Mouse (Mus musculus) kidney, embryonic 14.5 days (tissue): ENCODE measurements around the gene Wls. TPM values are rescaled to one million over a fixed set of nuclear protein-coding genes. Genes with fewer than 3 reads are reported as not detected.

Source experiments
- ATAC-seq: fragments of 200-750 bp; cut with Nextera tagmentation; 2 replicates; pipeline ENCODE4 v1.8.0; 2017; ENCODE audit warnings: moderate number of reproducible peaks, mild to moderate bottlenecking, moderate TSS enrichment, moderate library complexity; ENCODE audit not compliant: low FRiP score, low TSS enrichment
- H3K27ac ChIP-seq: fragments of 300-500 bp; sonication (generic); 2 replicates; pipeline ENCODE4 v1.5.1; 2014; ENCODE audit warnings: low read depth, mild to moderate bottlenecking, low read length, moderate library complexity, mixed read lengths
- H3K27me3 ChIP-seq: fragments of 300-500 bp; sonication (generic); 2 replicates; pipeline ENCODE4 v1.6.1; 2014; ENCODE audit warnings: mild to moderate bottlenecking, low read length; ENCODE audit not compliant: control insufficient read depth, insufficient read depth
- H3K36me3 ChIP-seq: fragments of 300-500 bp; sonication (generic); 2 replicates; pipeline ENCODE4 v1.6.1; 2014; ENCODE audit warnings: low read length, mixed read lengths; ENCODE audit not compliant: control insufficient read depth, insufficient read depth
- H3K4me1 ChIP-seq: fragments of 300-500 bp; sonication (generic); 2 replicates; pipeline ENCODE4 v1.6.1; 2014; ENCODE audit warnings: low read length, mixed read lengths; ENCODE audit not compliant: control insufficient read depth, insufficient read depth
- H3K4me2 ChIP-seq: fragments of 300-500 bp; sonication (generic); replicated peaks from 2 replicates; pipeline ENCODE4 v1.6.1; 2014; ENCODE audit warnings: low read depth, mild to moderate bottlenecking, low read length
- H3K4me3 ChIP-seq: fragments of 300-500 bp; sonication (generic); 2 replicates; pipeline ENCODE4 v1.5.1; 2014; ENCODE audit warnings: mild to moderate bottlenecking, low read length
- H3K9ac ChIP-seq: fragments of 300-500 bp; sonication (generic); 2 replicates; pipeline ENCODE4 v1.6.1; 2014; ENCODE audit warnings: low read depth, mild to moderate bottlenecking, low read length, moderate library complexity
- H3K9me3 ChIP-seq: fragments of 300-500 bp; sonication (generic); 2 replicates; pipeline ENCODE4 v1.6.1; 2016; ENCODE audit warnings: low read length; ENCODE audit not compliant: control insufficient read depth
- WGBS: fragments of 180-500 bp; shearing (Covaris S2); extraction: QIAGEN DNeasy Blood & Tissue Kit; methylation state at CpG from one replicate; pipeline ENCODE4 v1.1.7; 2014; 5-methylcytosine and 5-hydroxymethylcytosine counted together
- polyA plus RNA-seq: library from polyadenylated mRNA; unstranded; fragments of >200 nt; fragmentation: Nextera tagmentation; extraction: Ambion mirVana; gene quantifications from 2 replicates; pipeline ENCODE4 v1.2.1, GENCODE M21; 2014

The Wls gene
- polyA plus RNA-seq, 1 experiment from 2014 or later: 102 TPM

DNA sequence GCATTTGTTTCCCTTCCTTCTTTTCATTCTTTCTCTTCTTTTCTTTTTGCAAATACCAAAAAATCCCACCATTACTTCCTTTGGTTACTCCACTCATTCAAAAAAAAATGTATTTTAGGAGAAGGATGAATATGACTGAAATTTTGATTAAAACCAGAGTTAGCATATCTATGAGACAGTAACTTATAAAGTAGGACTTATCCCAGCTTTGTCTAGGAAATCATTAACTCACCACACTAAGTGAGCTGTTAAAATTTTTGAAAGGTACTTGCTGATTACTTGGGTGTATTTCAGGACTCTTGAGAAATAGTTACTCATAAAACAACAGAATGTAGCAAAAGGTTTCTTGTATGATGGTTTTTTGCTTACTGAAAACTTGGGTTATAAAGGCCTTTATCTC lies 8.7 kb downstream of the Wls start:
- Histone ChIP-seq H3K4me3 (no peak overlapping the region), H3K27ac (no peak overlapping the region), H3K9ac (no peak overlapping the region), H3K9me3 (no peaks in the 10 kb centered on the region), H3K27me3 (no peaks in the 10 kb centered on the region), H3K4me2 (no peak overlapping the region), H3K4me1 (0 out of 2 replicates have a peak, but pooled peaks cover 5% of the 10 kb centered on the region), H3K36me3 (no peaks in the 10 kb centered on the region)
- ATAC-seq: no peak

- 0 out of 2 replicates have a peak, but pooled peaks cover 5% of the 10 kb centered on the region for H3K4me1 ChIP-seq
- no peaks in the 10 kb centered on the region for H3K9me3 ChIP-seq
- H3K4me3 ChIP-seq: no peak overlapping the region
- H3K36me3 ChIP-seq: no peaks in the 10 kb centered on the region
- no peaks in the 10 kb centered on the region for H3K27me3 ChIP-seq
- no peak for ATAC-seq
- no peak overlapping the region for H3K4me2 ChIP-seq
- no peak overlapping the region for H3K27ac ChIP-seq
- WGBS: 76% methylated on average over 2 of the region's 2 CpGs
- H3K9ac ChIP-seq: no peak overlapping the region
Measured at GRCm38 (mm10) chr3:159851476-159851875, 12.0 kb downstream of the Wls start.

DNA sequence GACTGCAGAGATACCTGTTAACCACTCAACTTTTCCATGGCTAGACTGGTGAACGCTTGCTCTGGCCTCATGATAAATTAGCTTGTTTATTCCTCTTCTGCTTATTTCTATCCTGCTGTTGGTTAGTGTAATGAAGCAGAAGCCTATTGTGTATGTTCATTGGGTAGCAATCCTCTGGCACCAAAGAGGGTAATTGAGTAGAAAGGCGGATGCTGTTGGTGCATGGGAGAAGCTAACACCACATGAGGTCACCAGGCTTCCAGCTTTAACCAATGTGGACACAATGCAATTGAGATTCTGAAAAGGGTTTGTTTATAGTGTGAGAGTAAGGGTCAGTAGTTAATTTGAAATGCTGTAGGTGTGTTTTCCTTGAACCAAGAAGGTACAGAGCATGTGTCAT lies 12.5 kb downstream of the Wls start:
- Histone ChIP-seq H3K9ac (no peak overlapping the region), H3K4me1 (0 out of 2 replicates have a peak, but pooled peaks cover under 1% of the 10 kb centered on the region), H3K4me2 (no peak overlapping the region), H3K27ac (no peak overlapping the region), H3K27me3 (no peaks in the 10 kb centered on the region), H3K36me3 (no peaks in the 10 kb centered on the region), H3K4me3 (no peak overlapping the region), H3K9me3 (no peaks in the 10 kb centered on the region)
- ATAC-seq: peak; percentile 35; the same call in 1 of the 2 replicates
- WGBS: 70% methylated on average over 2 of the region's 2 CpGs

DNA sequence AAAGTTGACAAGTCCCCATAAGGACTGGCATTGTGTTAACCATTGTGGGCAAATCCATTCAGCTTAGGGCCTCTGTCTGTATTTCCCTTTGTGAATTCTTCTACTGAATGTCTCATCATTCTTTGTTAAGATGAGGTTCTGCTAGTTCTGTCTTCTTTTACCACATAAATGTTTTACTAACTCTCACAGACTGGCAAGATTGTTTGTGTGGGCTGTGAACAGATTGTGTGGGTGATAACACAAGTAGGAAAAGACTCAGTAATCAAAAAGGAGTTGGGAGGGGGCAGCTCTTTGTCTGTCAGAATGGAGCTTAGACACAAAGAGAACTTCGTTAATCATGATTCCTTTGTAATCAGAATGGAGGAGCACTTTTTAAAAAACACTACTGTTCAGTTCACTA lies 17.6 kb downstream of the Wls start:
- H3K4me1 ChIP-seq: no peaks in the 10 kb centered on the region
- no peak overlapping the region for H3K4me2 ChIP-seq
- H3K9ac ChIP-seq: no peak overlapping the region
- H3K36me3 ChIP-seq: no peaks in the 10 kb centered on the region
- H3K27ac ChIP-seq: no peak overlapping the region
- H3K27me3 ChIP-seq: no peaks in the 10 kb centered on the region
- H3K9me3 ChIP-seq: no peaks in the 10 kb centered on the region
- ATAC-seq: no peak
- H3K4me3 ChIP-seq: no peak overlapping the region
- 85% methylated on average over 1 of the region's 1 CpGs for WGBS

- Histone ChIP-seq H3K4me3 (no peak overlapping the region), H3K4me2 (no peak overlapping the region), H3K9ac (no peak overlapping the region), H3K27me3 (no peaks in the 10 kb centered on the region), H3K36me3 (no peaks in the 10 kb centered on the region), H3K9me3 (no peaks in the 10 kb centered on the region), H3K4me1 (no peaks in the 10 kb centered on the region), H3K27ac (no peak overlapping the region)
- WGBS: 73% methylated on average over 1 of the region's 1 CpGs
- no peak for ATAC-seq
Measured at GRCm38 (mm10) chr3:159865691-159866090, 26.2 kb downstream of the Wls start.

DNA sequence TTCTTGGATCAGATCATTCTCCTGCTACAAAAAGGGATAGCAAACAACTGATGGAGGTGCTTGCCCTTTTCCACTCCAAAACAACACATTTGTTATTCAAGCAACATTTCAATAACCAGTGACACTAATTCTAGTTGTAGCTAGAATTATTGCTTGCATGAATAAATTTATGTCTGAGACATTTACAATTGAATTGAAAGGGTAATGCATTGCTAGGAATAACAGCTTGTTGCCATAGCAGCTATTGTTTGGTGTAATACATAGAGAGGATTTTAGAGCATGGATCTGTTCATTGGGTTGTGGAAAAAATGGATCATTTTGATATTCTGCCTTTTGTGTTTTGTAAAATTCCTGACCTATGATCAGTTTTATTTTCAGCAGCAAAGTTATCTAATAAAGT lies 39.5 kb downstream of the Wls start:
- Histone ChIP-seq H3K9ac (no peak overlapping the region), H3K4me2 (no peak overlapping the region), H3K4me1 (no peaks in the 10 kb centered on the region), H3K27ac (no peak overlapping the region), H3K9me3 (no peaks in the 10 kb centered on the region), H3K4me3 (no peak overlapping the region), H3K27me3 (no peaks in the 10 kb centered on the region), H3K36me3 (no peaks in the 10 kb centered on the region)
- no peak for ATAC-seq

- no peak overlapping the region for H3K4me2 ChIP-seq
- H3K9me3 ChIP-seq: no peaks in the 10 kb centered on the region
- no peaks in the 10 kb centered on the region for H3K36me3 ChIP-seq
- no peak overlapping the region for H3K27ac ChIP-seq
- H3K4me3 ChIP-seq: no peak overlapping the region
- 9% methylated on average over 2 of the region's 2 CpGs for WGBS
- no peaks in the 10 kb centered on the region for H3K27me3 ChIP-seq
- H3K4me1 ChIP-seq: peaks cover 5% of the 10 kb centered on the region; the same call in 1 of the 2 replicates
- no peak for ATAC-seq
- H3K9ac ChIP-seq: no peak overlapping the region
Measured at GRCm38 (mm10) chr3:159883325-159883724, 43.9 kb downstream of the Wls start.

- no peak overlapping the region for H3K4me3 ChIP-seq
- no peaks in the 10 kb centered on the region for H3K27me3 ChIP-seq
- no peak overlapping the region for H3K9ac ChIP-seq
- no peaks in the 10 kb centered on the region for H3K36me3 ChIP-seq
- no peaks in the 10 kb centered on the region for H3K9me3 ChIP-seq
- peaks cover 5% of the 10 kb centered on the region; the same call in 1 of the 2 replicates for H3K4me1 ChIP-seq
- no peak overlapping the region for H3K27ac ChIP-seq
- ATAC-seq: no peak
- no peak overlapping the region for H3K4me2 ChIP-seq
Measured at GRCm38 (mm10) chr3:159884802-159885201, 45.3 kb downstream of the Wls start.

DNA sequence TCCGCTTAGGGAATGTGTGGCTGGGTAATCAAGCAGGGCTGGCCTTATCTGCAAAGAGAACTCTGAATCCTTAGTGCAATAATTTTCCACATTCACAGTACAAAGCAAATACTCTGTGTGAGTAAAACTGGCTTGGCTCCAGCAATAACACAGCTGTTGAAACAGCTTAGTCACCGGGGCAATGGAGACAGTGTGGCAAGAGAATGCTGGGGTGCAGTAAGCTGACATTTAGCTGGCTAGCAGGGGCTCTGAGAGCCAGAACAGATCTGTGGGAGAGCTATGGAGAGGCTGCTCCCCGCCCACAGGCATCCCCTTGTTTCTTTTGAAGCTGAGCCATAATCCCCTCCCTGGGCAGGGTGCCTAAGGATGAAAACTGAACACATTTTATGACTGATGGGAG lies 45.8 kb downstream of the Wls start:
- Histone ChIP-seq H3K36me3 (no peaks in the 10 kb centered on the region), H3K4me3 (no peak overlapping the region), H3K4me2 (no peak overlapping the region), H3K9me3 (no peaks in the 10 kb centered on the region), H3K4me1 (peaks cover 5% of the 10 kb centered on the region; the same call in 1 of the 2 replicates), H3K27me3 (no peaks in the 10 kb centered on the region), H3K27ac (no peak overlapping the region), H3K9ac (no peak overlapping the region)
- 12% methylated on average over 3 of the region's 3 CpGs for WGBS
- peak; percentile 94 for ATAC-seq
